Mouse (Mus musculus) midbrain, embryonic 10.5 days (tissue): ENCODE measurements around the gene Mafk. TPM values are rescaled to one million over a fixed set of nuclear protein-coding genes. Genes with fewer than 3 reads are reported as not detected.

Source experiments
- DNase-seq: peaks from one replicate; pipeline ENCODE4 v3.0.0-alpha.2; 2017; ENCODE audit warnings: low spot score
- H3K27ac ChIP-seq: fragments of 300-500 bp; sonication (generic); replicated peaks from 2 replicates; pipeline ENCODE4 v1.5.1; 2016; ENCODE audit warnings: mild to moderate bottlenecking
- H3K27me3 ChIP-seq: fragments of 300-500 bp; sonication (generic); 2 replicates; pipeline ENCODE4 v1.6.1; 2016; ENCODE audit warnings: low read depth, mild to moderate bottlenecking; ENCODE audit not compliant: poor library complexity, severe bottlenecking
- H3K36me3 ChIP-seq: fragments of 300-500 bp; sonication (generic); 2 replicates; pipeline ENCODE4 v1.6.1; 2016; ENCODE audit warnings: mild to moderate bottlenecking, moderate library complexity
- H3K4me1 ChIP-seq: fragments of 300-500 bp; sonication (generic); 2 replicates; pipeline ENCODE4 v1.6.1; 2016
- H3K4me3 ChIP-seq: fragments of 300-500 bp; sonication (generic); 2 replicates; pipeline ENCODE4 v1.5.1; 2016; ENCODE audit warnings: mild to moderate bottlenecking, moderate library complexity
- H3K9me3 ChIP-seq: fragments of 300-500 bp; sonication (generic); replicated peaks from 2 replicates; pipeline ENCODE4 v1.6.1; 2016; ENCODE audit warnings: mild to moderate bottlenecking
- WGBS: fragments of 180-500 bp; shearing (Covaris S2); methylation state at CpG from one replicate; pipeline ENCODE4 v1.1.7; 2016; 5-methylcytosine and 5-hydroxymethylcytosine counted together
- microRNA-seq: library from miRNA; unstranded; fragments of <30 nt; microRNA quantifications from one replicate; pipeline ENCODE4, GENCODE M21; 2017
- polyA plus RNA-seq: library from polyadenylated mRNA; unstranded; fragments of >200 nt; fragmentation: Nextera tagmentation; extraction: Ambion mirVana; gene quantifications from 2 replicates; pipeline ENCODE4 v1.2.1, GENCODE M21; 2016

The Mafk gene
- polyA plus RNA-seq, 1 experiment from 2014 or later, result 9.7 TPM

- Histone ChIP-seq H3K4me1 (peaks cover 18% of the 10 kb centered on the region), H3K27ac (no peak overlapping the region), H3K9me3 (no peaks in the 10 kb centered on the region), H3K4me3 (no peak overlapping the region), H3K36me3 (peaks cover 21% of the 10 kb centered on the region), H3K27me3 (no peaks in the 10 kb centered on the region)
- no peak for DNase-seq
- WGBS, result 81% methylated on average over 1 of the region's 1 CpGs
These were observed 36.3 kb downstream of the Mafk start for GRCm38 (mm10) chr5:139827593-139827992.

DNA sequence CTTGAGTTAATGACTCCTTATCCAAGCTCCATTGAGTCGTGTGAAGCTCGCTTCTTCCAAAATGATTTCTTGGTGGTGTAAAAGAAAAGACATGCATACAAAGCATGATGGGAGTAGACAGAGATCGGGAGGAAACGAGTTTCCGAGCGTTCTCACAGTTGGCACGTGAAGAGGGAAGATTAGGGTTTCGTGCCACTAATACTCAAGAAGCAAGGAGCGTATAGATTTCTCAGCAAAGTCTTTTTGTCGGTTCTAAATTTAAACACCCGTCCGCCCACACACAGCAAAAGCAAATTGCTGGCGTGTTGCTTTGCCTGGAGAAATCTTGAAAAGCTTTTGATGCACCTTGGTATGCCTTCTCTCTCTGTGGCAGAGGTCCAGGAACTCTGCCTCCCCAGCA is 38.1 kb downstream of the Mafk start:
- H3K4me1 ChIP-seq, result peaks cover 18% of the 10 kb centered on the region
- H3K4me3 ChIP-seq, result no peak overlapping the region
- WGBS, result 90% methylated on average over 13 of the region's 13 CpGs

DNA sequence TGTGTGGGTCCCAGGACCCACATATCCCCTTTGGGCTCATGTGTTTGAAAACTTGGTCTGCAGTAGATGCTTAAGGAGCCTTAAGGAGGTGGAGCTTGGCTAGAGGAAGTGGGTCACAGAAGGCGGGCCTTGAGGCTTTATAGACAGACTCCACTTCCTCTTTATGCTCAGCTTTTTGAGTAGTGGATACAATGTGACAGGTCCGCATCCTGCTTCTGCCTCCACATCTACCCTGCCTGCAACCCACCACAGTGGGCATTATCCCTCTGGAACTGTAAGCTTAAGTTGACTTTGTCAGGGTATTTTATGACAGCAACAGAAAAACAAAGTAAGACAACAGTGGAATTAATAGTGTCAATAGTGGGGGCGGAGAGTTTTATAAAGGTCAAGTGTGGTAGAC is 39.4 kb downstream of the Mafk start:
- WGBS, result 86% methylated on average over 3 of the region's 3 CpGs
- Histone ChIP-seq H3K27ac (no peak overlapping the region), H3K9me3 (no peaks in the 10 kb centered on the region), H3K4me3 (no peak overlapping the region), H3K27me3 (no peaks in the 10 kb centered on the region), H3K4me1 (peaks cover 11% of the 10 kb centered on the region), H3K36me3 (no peaks in the 10 kb centered on the region)
- no peak for DNase-seq

More for the DNA sequence above, 38.1 kb downstream of the Mafk start:
- DNase-seq, result no peak
- H3K9me3 ChIP-seq, result no peaks in the 10 kb centered on the region
- H3K27me3 ChIP-seq, result no peaks in the 10 kb centered on the region
- H3K36me3 ChIP-seq, result peaks cover 4% of the 10 kb centered on the region
- no peak overlapping the region for H3K27ac ChIP-seq

GRCm38 (mm10) chr5:139832125-139832524 is 40.8 kb downstream of the Mafk start:
- WGBS, result 82% methylated on average over 7 of the region's 7 CpGs
- no peaks in the 10 kb centered on the region for H3K36me3 ChIP-seq
- DNase-seq, result no peak

GRCm38 (mm10) chr5:139835706-139836105 is 44.4 kb downstream of the Mafk start:
- H3K4me1 ChIP-seq, result peaks cover 6% of the 10 kb centered on the region
- no peaks in the 10 kb centered on the region for H3K27me3 ChIP-seq
- no peak overlapping the region for H3K4me3 ChIP-seq
- no peaks in the 10 kb centered on the region for H3K9me3 ChIP-seq
- no peak for DNase-seq
- H3K36me3 ChIP-seq, result no peaks in the 10 kb centered on the region
- 84% methylated on average over 7 of the region's 7 CpGs for WGBS
- H3K27ac ChIP-seq, result no peak overlapping the region

More at GRCm38 (mm10) chr5:139832125-139832524, 40.8 kb downstream of the Mafk start:
- Histone ChIP-seq H3K4me3 (no peak overlapping the region), H3K27ac (no peak overlapping the region), H3K9me3 (no peaks in the 10 kb centered on the region), H3K27me3 (no peaks in the 10 kb centered on the region), H3K4me1 (peaks cover 2% of the 10 kb centered on the region; the same call in 1 of the 2 replicates)

DNA sequence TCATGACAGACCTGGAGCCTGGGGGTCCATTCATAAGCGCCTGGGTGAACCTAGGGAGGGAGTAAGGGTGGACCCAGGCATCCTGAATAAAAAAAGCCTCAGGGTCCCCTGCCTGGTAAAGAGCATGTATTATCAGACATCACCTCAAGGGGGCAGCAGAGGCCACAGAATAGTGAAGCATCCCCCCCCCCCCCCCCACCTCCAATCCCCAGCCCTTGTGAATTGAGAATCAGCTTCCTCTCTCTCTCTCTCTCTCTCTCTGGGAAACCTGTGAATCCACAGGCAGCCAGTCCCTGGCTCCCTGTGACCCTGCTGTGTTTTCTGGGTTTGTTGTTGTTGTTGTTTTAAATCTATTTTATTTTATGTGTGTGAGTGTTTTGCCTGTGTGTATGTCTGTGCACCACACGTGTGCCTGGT is 47.2 kb downstream of the Mafk start:
- WGBS, result 28% methylated on average over 2 of the region's 2 CpGs
- Histone ChIP-seq H3K4me1 (peaks cover 6% of the 10 kb centered on the region), H3K4me3 (no peak overlapping the region), H3K27ac (no peak overlapping the region), H3K27me3 (no peaks in the 10 kb centered on the region), H3K9me3 (no peaks in the 10 kb centered on the region), H3K36me3 (no peaks in the 10 kb centered on the region)
- peak; percentile 72 for DNase-seq

GRCm38 (mm10) chr5:139839142-139839541 is 47.8 kb downstream of the Mafk start:
- Histone ChIP-seq H3K36me3 (no peaks in the 10 kb centered on the region), H3K27me3 (no peaks in the 10 kb centered on the region), H3K4me1 (peaks cover 6% of the 10 kb centered on the region), H3K9me3 (no peaks in the 10 kb centered on the region; the same call in 1 of the 2 replicates), H3K27ac (no peak overlapping the region), H3K4me3 (no peak overlapping the region)
- DNase-seq, result no peak
- WGBS, result 36% methylated on average over 3 of the region's 3 CpGs

DNA sequence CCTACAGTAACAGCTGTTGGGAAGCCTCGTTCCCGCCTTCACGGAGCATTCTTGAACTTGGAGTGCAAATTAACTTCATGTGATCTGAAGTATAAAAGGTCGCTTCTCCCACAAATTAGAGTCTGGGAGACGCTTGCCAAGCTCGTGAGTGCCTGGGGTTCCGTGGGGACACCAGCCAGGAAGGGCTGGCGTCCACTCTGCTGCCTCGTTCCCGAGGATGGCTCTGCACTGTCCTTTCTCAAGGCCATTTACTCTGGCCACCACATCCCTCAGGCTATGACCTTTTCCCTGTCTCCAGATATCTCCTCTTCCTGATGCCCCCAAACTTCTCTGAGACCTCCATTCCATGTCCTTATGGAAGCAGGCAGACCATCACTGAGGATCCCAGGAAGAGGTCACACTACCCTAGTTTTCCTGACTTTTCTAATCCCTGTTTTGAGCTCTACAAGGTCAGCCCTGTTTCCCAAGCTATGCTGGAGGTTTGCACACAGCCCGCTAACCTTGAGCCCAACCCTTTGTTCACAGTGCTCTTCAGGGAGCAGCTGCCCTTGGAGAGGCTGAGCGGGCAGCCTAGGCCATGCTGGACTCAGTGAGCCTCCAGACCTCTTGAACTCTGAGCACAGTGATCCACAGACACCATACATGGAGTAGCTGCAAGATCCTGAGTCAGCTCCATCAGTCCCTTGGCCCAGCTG is 58.5 kb downstream of the Mafk start:
- no peaks in the 10 kb centered on the region for H3K27me3 ChIP-seq
- DNase-seq, result no peak
- no peak overlapping the region for H3K4me3 ChIP-seq
- WGBS, result 91% methylated on average over 12 of the region's 12 CpGs
- no peaks in the 10 kb centered on the region for H3K36me3 ChIP-seq
- H3K27ac ChIP-seq, result no peak overlapping the region
- peaks cover 3% of the 10 kb centered on the region; the same call in 1 of the 2 replicates for H3K4me1 ChIP-seq
- H3K9me3 ChIP-seq, result peaks cover 8% of the 10 kb centered on the region; the same call in 1 of the 2 replicates

Small RNA genes within 50 kb of the gene (microRNA-seq; reads per million reads assigned to microRNA genes)
- not detected for gene Mir7037

Other genes starting within 250 kb of the Mafk start
- gene Uncx, start 248.0 kb upstream of the Mafk start, polyA plus RNA-seq, result 18.8 and 36.7 TPM in 2 replicates
- gene Micall2, start 55.2 kb upstream of the Mafk start, polyA plus RNA-seq, result 5.7 and 7.8 TPM in 2 replicates
- 33.4 and 34.7 TPM in 2 replicates for gene Ints1, start 15.8 kb upstream of the Mafk start, polyA plus RNA-seq
- 0.84 and 1.2 TPM in 2 replicates for gene Tmem184a, start 28.4 kb downstream of the Mafk start, polyA plus RNA-seq
- not detected in 2 replicates for gene Gm26938, start 34.9 kb downstream of the Mafk start, polyA plus RNA-seq
- 100 and 102 TPM in 2 replicates for gene Psmg3, start 35.4 kb downstream of the Mafk start, polyA plus RNA-seq
- gene Elfn1, start 116.4 kb downstream of the Mafk start, polyA plus RNA-seq, result 0.14 and 0.48 TPM in 2 replicates